Mouse (Mus musculus): ENCODE results near the gene Pelp1. TPM values are rescaled to one million over a fixed set of nuclear protein-coding genes. Genes with fewer than 3 reads are reported as not detected.
"Not testable (repeated sequence)": the region's sequence is repeated elsewhere in the genome, so short reads cannot be mapped to it uniquely, and the experiment has no call there.

Pelp1 gene
- total RNA-seq, 2 experiments from 2014 or later, result 38.7 to 39.9 TPM

GRCm38 (mm10) chr11:70367701-70368100 lies 42.1 kb downstream of the Pelp1 start:
- intact Hi-C loops (cut with DNase I); DNase-seq (ENCODE audit: low spot score in 2 of 2): not testable (repeated sequence)

DNA sequence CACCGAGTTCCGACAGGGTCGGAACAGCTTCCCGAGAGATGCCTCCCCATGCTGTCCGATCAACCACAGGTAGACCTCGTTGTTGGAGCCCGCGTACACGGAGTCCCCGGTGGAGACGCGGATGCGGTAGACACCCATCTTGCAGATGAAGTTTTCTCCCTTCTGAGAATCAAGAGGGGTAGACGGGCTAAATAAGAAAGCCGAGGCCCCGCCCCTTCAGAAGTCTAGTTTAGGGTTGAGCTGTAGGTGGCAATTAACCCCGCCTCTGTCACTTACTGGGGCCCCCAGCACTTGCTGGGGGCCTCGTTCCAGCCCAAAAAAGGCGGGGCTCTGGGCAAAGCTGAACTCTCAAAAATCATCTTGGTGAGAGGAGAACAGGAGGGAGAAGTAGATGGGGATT lies 58.0 kb downstream of the Pelp1 start, which contains the start of gene Alox15:
Gene Alox15 (minus strand): TSS at position 164 of the 400 bp plus-strand sequence.
- intact Hi-C loops (cut with DNase I), result no loop called here
- DNase-seq (ENCODE audit: low spot score in 2 of 2), result no peak

- intact Hi-C loops (cut with DNase I), result no loop called here
- no peak for DNase-seq (ENCODE audit: low spot score in 2 of 2)
Observed at GRCm38 (mm10) chr11:70348630-70349029, 61.2 kb downstream of the Pelp1 start.

DNA sequence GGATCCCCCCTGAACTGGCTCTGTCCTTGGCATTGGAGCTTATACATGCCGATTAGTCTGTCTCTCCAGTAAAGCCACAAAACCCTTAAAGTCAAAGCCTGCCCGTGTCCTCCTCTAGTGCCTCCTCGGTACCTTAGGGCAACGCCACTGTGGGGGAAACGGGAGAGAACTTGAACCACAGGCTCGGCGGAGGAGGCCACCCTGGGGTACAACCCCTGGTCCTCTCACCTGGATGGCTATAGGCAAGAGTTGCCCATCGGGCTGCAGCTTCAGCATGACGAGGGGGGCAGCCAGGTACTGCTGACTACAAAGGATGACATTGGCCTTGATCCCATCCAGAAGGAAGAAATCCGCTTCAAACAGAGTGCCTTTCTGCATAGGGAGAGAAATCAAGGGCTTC lies 62.0 kb downstream of the Pelp1 start:
- no peak for DNase-seq (ENCODE audit: low spot score in 2 of 2)

GRCm38 (mm10) chr11:70345546-70345945 lies 64.3 kb downstream of the Pelp1 start:
- intact Hi-C loops (cut with DNase I), result no loop called here
- no peak for DNase-seq (ENCODE audit: low spot score in 2 of 2)

More for the DNA sequence above, 62.0 kb downstream of the Pelp1 start:
- intact Hi-C loops (cut with DNase I), result no loop called here

GRCm38 (mm10) chr11:70345061-70345460 lies 64.8 kb downstream of the Pelp1 start:
- intact Hi-C loops (cut with DNase I), result no loop called here
- no peak for DNase-seq (ENCODE audit: low spot score in 2 of 2)

Small RNA genes lying within 50 kb of the gene (microRNA-seq; reads per million reads assigned to microRNA genes)
- gene Mir7115, result 1.3 to 2.6 reads per million in 2 experiments

Other genes with a start within 250 kb of the Pelp1 start
- gene Slc16a11, start 197.3 kb downstream of the Pelp1 start, total RNA-seq (2021), result 10 to 100 TPM; 27.2 to 36.8 TPM
- 10 to 100 TPM in 1 of 2 experiments, 1 to 10 TPM in 1; 8.3 to 10.4 TPM for gene Slc16a13, start 189.0 kb downstream of the Pelp1 start, total RNA-seq (2021)
- gene Bcl6b, start 180.2 kb downstream of the Pelp1 start, total RNA-seq (2021), result 1 to 10 TPM; 5.1 to 5.3 TPM
- gene 0610010K14Rik, start 172.1 kb downstream of the Pelp1 start, total RNA-seq (2021), result 10 to 100 TPM; 41.3 to 54.2 TPM
- gene Gm21988, start 170.2 kb downstream of the Pelp1 start, total RNA-seq (2021), result 1 to 10 TPM; 5.9 to 7.3 TPM
- 100 to 1,000 TPM; 291 TPM for gene Rnasek, start 170.2 kb downstream of the Pelp1 start, total RNA-seq (2021)
- gene Alox12, start 154.7 kb downstream of the Pelp1 start, total RNA-seq (2021), result under 1 TPM in 1 of 2 experiments, not detected in 1; 0.13 TPM
- under 1 TPM; 0.35 to 0.76 TPM for gene Alox12e, start 87.4 kb downstream of the Pelp1 start, total RNA-seq (2021)
- gene Alox15, start 58.0 kb downstream of the Pelp1 start, total RNA-seq (2021), result not detected
- gene Arrb2, start 22.6 kb upstream of the Pelp1 start, total RNA-seq (2021), result 10 to 100 TPM; 75.1 to 78.6 TPM
- 10 to 100 TPM; 14.4 to 15.9 TPM for gene Med11, start 41.9 kb upstream of the Pelp1 start, total RNA-seq (2021)
- gene Zmynd15, start 49.4 kb upstream of the Pelp1 start, total RNA-seq (2021), result under 1 TPM; 0.46 to 0.55 TPM
- gene Cxcl16, start 50.0 kb upstream of the Pelp1 start, total RNA-seq (2021), result 1 to 10 TPM in 1 of 2 experiments, under 1 TPM in 1; 0.66 to 1.3 TPM
- under 1 TPM in 1 of 2 experiments, not detected in 1; 0.87 TPM for gene Tm4sf5, start 95.2 kb upstream of the Pelp1 start, total RNA-seq (2021)
- gene Vmo1, start 104.6 kb upstream of the Pelp1 start, total RNA-seq (2021), result not detected
- not detected for gene Gltpd2, start 109.2 kb upstream of the Pelp1 start, total RNA-seq (2021)
- 100 to 1,000 TPM; 181 to 196 TPM for gene Psmb6, start 115.3 kb upstream of the Pelp1 start, total RNA-seq (2021)
- not detected for gene Gm40193, start 122.9 kb upstream of the Pelp1 start, total RNA-seq (2021)
- gene Pld2, start 130.0 kb upstream of the Pelp1 start, total RNA-seq (2021), result 10 to 100 TPM; 14.8 to 17.4 TPM
- gene Mink1, start 152.8 kb upstream of the Pelp1 start, total RNA-seq (2021), result 100 to 1,000 TPM; 346 to 351 TPM
- 1 to 10 TPM in 1 of 2 experiments, under 1 TPM in 1; 0.51 to 1.2 TPM for gene 4930544D05Rik, start 205.8 kb upstream of the Pelp1 start, total RNA-seq (2021)
- not detected for gene Chrne, start 209.2 kb upstream of the Pelp1 start, total RNA-seq (2021)
- not detected for gene Gp1ba, start 229.1 kb upstream of the Pelp1 start, total RNA-seq (2021)
- gene Rnf167, start 237.2 kb upstream of the Pelp1 start, total RNA-seq (2021), result 10 to 100 TPM; 67.3 to 69.1 TPM
- gene Slc25a11, start 237.4 kb upstream of the Pelp1 start, total RNA-seq (2021), result 100 to 1,000 TPM; 120 to 125 TPM
- 100 to 1,000 TPM; 267 to 286 TPM for gene Pfn1, start 244.6 kb upstream of the Pelp1 start, total RNA-seq (2021)
- gene Eno3, start 247.2 kb upstream of the Pelp1 start, total RNA-seq (2021), result 1 to 10 TPM; 8.3 to 8.6 TPM